Mouse (Mus musculus) lung, postnatal 4 days (tissue): ENCODE measurements around the gene Pcbp3.

Source experiments
- DNase-seq, 2 experiments: peaks; one replicate each; pipeline ENCODE4 v3.0.0; 2021

The Pcbp3 gene

DNA sequence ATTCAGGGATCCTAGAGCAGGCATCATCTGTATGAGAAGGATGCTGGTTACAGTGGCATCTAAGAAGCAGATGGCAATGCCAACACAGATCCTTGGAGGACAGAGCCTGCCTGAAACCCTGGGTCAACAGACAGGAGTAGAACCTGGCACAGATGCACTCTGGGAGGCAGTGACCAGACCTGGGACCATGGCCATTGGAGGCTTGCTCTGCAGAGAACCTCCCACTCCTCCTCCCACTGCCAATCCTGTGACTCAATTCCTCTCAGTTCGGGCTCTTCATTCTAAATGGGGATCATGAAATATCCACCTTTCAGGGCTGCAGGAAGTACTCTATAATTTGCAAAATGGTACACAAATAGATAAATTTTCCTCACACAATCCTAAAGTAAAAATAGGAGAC lies 120.5 kb downstream of the Pcbp3 start:
- DNase-seq, result no peak

DNA sequence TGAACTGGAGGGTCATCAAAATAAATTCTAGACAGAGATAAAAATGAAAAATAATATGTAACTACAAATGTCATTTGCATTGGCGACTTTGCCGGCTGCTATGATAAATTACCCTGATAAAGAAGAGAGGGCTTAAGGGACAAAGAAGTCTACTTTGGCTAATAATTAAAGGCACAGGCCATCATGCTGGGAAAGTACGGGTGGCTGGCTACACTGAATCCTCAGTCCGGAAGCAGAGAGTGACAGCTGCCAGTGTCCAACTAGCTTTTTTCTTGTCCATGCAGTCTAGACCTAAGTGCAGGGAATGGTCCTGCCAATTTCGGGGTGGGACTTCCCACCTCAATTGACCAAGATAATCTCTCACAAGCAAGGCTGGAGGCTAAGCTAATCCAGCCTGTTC lies 121.1 kb downstream of the Pcbp3 start:
- no peak for DNase-seq

DNA sequence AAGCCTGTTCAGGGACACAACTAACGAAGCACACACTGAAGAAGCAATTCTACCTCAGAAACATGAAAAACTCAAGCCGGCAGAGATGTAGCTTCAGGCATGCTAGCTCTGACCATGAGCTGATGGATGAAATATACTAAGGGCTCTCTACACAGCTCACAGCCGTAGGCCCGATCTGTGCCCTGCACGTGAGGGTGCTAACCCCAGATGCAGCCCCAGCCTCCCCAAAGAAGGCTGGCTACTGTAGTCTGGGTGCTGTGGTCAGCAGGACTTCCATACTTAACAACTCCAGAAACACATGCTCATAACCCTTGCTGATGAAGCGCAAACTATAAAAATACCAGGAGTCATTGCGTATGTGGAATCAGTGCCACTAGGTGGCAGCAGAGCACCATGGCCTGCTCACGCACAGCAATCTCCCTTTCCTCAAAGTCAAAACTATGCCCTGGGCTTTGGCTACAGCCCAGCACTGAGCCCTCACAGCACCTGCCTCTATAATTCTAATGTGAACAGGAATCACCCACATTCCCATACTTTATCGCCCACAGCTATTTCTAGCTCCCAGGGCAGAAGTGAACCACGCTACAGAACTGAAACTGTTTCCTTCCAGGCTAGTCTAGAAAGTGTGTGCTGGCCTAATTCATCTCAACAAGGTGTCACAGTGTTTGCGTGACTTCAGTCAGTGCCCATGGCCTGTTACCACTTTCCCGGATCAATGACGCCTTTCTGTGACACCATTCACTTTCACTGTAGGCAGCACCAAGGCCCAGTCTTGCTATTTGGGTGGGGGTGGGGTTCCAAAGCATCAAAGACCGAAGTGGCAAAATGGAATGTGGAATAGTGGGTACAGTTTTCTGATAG lies 126.0 kb downstream of the Pcbp3 start:
- DNase-seq, result peak; percentile 73 to 82

DNA sequence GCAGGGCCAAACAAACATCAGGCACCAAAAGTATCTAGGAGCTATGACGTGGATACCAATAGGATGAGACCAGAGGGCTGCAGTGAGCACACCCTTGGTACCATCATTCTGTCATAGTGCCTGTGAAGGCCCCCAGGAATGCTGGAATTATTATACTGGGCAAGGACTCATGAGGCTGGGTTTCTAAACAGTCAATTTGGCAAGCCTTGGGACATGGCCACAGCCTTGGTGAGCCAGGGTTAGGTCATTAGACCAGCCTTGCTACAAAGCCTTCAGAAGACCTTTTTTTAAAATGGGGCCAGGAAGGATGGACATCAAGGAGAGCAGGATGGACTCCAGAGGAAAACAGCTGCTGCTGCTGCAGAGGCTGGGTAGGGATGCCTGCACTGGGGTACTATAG lies 128.8 kb downstream of the Pcbp3 start:
- DNase-seq, result no peak

DNA sequence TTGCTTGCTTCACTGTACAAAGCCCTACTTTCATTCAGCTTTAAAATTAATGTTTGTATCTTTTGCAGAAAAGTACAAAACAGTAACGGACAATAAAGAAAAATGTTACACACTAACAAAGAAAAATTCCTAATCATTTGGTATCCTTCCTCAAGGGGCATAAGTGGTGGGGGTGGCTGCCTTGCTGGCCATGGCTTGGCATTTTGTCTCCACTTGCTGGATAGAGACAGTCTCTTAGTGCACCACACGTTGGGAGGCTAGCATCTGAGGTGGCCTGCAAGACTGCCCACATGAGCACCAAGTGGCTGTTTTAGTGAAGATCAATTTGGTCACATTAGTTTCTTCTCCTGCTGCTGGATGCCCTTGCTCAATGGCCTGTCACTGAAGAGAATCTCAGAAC lies 129.8 kb downstream of the Pcbp3 start:
- no peak for DNase-seq

DNA sequence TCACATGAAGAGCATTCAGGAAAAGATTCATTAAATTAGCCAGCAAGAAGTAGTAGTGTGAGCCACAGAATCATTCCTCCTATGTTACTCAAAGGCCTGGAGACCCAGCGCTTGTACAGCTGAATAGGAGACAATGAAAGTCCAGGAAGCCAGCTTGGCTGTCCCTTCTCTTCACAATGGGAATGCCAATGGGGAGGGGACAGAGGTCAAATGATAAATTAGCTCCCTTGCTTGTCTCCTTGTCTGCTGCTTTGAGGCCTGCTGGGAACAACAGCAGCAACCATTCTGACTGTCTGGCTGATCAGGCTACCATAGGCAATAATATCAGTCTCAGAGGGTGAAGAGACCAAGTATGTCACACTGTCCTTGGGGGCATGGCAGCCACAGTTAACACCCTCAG lies 130.5 kb downstream of the Pcbp3 start:
- DNase-seq, result no peak

DNA sequence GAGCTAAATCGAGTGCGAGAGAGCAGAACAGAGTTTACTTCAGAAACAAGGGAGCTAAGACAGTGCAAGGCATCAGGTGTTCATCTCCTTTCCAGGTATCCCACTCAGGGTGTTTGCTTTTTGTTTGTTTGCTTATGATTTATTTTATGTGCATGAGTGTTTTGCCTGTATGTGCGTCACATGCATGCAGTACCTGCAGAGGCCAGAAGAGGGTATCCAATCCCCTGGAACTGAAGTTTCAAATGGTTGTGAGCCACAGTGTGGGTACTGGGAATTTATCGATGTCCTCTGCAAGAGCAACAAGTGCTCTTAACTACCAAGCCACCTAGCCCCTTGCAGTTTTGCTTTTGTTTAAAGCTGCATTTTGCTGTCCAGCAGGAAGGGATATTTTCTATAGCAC lies 132.8 kb downstream of the Pcbp3 start:
- DNase-seq, result no peak

DNA sequence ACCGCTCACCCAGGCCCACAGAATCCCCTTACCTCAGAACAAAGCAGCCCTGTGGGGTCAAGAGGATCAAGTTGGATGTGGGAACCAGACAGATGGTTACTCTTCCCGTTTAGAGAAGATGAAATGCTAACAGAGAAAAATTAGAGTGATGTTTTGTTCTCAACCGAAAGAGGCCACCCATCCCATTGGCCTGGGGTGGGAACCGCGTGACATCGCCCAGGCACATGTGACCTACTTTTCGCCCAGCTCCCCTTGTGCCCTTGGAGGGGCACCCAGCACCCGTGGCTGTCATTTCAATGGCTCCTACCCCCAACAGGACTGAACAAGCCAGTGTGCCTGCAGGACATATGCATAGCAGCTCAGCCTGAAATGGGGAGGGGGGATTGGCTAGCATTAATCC lies 139.0 kb downstream of the Pcbp3 start:
- no peak for DNase-seq

DNA sequence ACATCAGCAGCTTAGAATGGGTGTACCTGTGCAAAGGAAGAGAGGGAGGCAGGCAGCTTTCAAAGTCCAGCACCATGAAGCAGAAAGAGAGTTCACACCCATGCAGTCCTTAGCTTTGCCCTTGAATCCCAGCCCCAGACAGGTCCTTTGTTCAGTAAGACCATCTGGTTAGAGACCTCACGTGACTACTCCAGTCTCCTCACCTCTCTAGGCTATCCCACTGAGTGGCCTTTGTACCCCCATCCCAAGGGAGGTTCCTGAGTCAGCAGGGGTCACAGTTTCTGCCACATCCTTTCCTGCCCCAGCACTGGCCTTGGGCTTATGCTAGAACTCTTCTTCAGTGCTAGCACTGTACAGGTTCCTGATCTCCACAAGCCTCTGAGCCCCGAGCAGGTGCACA lies 142.4 kb downstream of the Pcbp3 start:
- no peak for DNase-seq

DNA sequence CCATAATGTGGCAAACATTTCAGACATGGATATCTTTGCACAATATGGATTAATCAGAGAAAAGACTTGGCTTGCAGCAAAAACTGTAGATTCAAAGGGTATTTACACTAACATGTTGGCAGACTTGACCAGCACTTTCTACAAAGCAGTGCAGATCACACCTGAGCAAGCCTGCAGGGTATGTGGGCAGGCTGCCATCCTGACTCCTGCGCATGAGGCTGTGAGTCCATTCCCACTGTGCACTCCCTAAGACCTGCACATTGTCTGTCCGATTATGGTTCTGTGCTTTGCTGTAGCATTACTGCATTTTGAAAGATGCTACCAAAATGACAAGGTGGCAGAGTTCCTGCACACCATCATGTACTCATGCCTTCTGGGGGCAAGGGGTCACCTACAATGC lies 143.3 kb downstream of the Pcbp3 start:
- DNase-seq, result no peak

DNA sequence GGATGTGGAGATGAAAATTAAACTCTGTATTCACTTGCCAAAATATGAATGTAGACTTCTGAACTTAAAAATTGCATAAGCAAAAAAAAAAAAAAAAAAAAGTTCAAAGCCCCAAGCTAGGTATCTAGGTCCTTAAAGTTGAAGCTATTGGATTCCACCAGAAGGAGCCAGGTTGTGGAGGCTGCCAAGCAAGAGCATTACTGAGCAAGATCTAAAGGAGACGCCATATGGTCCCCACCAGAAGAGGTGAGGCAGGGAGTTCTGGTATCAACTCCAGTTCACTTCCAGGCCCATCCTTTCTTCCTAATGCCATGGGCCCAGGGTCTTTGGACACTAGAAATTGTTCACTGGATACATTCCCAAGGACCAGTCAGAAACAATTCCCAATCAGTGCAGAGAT lies 144.8 kb downstream of the Pcbp3 start:
- no peak for DNase-seq

DNA sequence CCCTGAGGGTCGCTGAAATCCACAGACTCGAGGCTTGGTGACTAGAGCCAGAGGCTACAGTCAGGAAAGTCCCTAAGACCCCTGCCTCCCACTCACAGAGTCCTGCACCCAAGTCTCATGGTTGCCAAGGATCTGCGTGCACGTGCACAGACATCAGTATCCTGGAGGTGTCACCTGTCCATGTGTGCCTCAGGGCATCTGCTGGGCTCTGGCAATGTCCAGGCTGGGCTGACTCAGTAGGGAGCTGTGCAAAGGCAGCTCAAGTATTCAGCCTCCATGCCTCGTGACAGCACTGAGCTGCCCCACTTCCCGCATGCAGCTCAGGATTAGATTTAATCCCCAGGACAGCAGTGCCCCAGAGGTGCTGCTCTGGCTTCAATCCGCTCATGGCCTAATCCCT lies 145.3 kb downstream of the Pcbp3 start:
- no peak for DNase-seq

DNA sequence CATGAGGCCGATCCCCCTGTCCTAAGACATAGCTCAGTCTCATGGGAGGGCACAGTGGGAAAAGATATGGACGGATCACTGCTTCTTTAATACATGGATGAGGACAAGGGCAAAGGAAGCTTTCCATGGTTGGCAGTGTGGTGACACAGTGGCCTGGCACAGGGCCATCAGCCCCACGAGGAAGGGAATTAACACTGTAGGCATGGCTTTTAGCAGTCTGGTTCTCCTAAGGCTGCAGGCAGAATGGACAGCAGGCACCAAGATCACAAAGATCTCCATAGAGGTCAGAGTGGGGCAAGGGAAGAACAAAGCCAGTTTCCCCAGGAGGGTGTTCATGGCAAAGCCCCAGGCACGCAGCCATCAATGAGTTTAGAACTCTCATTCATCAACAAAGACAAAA lies 146.2 kb downstream of the Pcbp3 start:
- DNase-seq, result no peak

DNA sequence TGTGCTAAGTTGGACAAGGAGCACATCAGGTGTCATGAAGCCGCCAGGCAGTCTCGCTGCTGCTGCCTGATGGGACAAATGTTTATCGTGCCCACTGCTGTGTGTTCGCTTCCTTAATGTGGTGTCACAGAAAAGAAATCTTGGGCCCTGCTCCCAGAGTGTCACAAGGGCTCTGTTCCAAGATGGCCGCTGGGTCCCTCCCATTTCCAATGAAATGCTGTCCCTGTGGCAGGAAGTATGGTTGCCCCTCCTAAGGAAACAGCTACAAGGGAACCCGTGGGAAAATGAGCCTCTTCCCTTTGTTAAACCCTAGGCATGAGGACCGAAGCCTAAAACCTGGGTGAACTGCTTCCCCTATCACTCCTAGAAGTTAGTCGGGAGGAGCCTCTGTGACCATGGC lies 146.9 kb downstream of the Pcbp3 start:
- DNase-seq, result peak; percentile 24 to 44

DNA sequence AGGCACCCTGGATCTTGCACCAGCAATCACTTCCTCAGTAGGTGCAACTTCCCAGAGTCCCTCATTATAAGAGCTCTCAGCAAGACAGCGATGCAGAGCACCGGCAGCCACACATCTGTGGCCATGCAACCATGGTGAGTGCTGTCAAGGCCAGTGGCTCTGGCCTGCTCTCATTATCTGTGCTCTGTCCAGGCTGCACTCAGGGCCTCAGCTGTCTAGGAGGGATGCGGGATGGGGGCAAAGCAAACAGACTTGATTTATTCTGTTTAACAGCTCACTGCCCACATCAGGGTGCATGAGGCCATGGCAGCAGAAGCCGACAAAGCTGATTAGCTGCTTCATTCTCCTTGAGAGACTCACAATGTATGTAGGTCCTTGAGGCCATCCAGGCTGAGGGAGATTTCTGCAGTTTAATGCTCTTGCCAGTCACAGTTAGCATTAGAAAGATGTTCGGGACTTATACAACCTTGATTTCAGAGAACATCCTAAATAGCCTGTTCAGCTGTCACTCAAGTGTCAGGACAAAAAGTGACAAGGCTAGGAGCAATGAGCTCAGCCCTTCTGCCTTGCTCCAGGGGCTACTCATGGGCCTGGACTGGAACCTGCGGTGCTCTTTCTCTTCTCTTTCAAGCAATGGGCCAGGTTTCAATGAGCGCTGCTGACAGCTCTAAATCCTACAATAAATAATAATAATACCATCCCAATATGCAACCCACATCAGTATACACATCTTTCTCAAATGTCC lies 151.6 kb downstream of the Pcbp3 start:
- no peak for DNase-seq

DNA sequence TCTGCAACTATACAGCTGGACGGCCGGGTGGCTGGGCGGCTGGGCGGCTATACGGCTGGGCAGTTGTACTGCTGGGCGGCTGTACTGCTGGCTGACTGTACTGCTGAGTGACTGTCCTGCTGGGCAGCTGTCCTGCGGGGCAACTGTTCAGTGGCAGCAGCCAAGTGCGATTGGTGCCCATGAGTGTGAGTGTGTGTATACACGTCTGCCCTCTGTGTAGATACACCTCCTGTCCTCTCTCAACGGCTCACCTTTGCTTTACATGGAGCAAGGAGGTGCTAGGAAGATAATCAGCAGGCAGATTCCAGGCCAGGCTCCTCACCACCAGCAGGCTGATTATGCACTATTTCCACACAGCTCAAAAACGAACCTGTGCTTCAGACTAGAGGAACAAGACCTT lies 152.2 kb downstream of the Pcbp3 start:
- no peak for DNase-seq

DNA sequence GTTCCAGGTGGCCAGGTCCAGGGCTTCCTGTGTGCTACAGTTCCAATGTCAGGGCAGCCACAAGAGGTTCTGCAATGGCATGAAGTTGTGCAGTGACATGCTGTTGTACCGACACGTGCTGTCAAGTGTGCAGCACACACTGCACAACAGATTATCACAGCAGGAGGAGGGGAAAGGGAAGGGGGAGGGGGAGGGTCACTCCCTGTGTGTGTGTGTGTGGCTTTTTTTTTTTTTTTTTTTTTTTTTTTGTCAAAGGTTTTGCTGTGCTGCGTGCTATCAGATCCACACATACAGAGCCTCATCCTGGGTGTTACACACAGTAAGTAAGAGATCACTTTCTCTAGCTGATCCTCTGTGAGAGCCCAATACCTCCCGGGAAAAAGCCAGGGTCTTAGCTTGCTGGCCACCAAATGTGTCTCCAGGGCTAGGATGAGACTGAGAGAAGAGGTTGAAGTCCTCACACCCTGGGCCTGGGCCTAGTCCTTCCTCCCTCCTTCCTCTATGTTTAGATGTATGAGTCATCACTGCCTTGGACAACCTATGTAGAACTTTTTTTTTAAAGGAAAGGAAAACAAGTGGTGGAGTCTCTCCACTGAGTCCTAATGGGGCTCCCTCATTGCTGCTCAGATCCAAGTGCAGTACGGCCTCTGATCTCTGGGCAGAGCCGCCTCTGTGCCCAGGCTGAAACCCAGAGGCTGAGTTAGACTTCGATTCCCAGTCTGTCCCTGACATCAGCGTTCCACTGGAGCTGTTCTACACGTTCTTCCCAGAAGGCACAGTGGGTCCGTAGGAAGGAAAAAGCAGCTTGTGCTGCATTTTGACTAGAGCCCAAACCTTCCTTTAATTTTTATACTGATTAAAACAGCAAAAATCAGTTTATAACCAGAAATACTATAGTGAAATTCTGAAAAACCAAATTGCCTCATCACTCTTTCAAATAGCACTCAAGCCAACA lies 153.0 kb downstream of the Pcbp3 start:
- no peak for DNase-seq

DNA sequence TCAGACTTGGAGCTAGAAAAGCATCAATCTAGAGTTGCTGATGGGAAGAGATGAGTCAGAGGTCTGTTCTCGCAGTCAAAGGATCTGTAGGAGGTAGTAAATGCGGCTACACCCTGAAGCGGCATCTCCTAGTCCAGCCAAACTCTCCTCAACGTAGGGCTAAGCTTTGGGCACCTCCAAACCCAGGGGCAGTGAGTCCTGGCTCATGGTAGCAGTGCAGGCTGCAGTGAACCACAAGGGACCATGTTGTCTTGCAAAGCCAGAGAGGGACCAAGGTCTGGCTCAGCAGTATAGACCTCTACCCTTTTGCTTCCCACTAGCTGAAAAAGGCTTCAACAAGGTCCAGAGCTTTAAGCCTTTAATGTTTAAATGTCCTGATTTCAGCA lies 159.2 kb downstream of the Pcbp3 start:
- no peak for DNase-seq

DNA sequence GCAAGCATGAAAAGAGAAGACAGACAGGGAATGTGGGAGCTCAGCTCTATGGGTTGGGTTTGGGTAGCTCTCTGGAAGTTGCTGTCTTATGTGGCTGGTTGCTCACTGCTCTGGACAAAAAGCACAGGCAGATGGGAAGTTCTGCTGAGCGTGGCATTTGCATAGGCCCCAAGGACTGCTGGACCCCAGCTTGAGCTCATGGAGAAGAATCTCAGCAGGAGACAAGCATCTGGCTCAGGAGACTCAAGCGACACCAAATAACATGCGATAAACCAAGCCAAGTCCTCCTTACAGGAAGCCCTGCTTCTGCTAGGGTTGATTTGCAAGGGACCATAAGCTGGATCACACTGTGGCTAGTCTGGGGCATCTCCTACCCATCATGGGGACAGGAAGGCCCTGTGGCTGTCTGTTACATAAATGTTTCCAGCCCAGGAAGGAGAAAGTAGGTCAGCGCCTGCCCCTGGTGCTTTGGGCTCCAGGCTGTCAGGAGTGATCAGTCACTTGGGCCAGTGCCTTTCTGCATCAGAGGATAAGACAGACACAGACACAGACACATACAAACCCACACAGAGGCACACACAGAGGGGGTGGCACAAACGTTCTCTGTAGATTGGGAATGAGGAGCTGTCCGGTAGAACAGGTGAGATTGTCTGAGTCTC lies 159.7 kb downstream of the Pcbp3 start:
- peak in 1 of 2 experiments; percentile 37 for DNase-seq

DNA sequence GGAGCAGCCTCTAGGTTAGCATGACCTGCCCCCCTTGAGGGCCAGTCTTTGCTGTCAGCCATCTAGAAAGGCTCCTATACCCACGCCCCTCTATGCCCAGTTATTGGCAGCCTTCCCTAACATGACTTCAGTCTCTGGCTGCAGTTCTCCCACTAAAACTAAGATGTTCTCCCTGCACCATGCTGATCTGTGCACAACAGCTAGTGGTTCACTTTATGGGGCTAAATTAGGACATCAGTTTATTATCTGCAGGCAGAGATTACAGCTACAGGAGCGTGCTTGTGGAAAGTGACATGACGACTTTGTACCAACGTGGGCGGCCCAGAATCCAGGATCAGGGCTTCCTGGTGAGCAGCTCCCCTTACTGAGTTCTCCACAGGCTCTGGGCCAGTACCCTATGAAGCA lies 160.4 kb downstream of the Pcbp3 start:
- no peak for DNase-seq

DNA sequence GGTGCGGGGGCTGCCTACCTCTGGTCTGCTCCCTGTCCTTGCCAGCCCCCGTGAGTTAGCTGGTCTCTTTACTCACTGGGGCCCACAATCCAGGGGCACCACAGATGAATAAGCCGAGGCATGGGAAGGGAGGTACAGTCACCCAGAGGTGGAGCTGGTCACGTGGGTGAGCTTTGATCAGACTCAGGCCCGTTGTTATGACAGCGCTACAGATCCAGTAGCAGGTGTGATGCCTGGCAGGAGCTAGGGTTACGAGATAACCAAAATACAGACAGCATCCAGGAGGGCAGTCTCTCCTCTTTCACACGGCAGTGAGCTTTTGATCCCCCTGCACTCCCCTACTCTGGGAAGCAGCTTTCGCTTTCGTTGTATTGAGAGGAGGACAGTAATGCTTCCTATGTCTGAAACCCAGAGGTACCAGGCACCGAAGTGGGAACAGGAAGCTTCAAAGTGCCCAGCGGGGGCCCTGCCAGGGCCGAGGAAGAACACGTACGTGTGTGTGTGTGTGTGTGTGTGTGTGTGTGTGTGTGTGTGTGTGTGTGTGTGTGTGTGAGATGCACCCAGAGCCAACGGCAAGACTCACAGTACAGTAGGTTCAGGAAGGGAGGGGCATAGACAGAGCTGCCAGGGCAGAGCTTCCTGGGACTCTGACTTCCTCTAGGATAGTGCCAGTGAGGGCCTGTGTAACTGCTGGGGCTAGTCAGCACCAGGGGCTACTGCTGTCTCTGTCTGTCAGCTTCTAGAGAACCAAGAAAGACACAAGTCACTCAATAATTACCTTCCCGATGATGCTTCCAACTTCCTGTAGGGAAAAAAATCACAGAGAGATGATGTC lies 162.7 kb downstream of the Pcbp3 start:
- peak; percentile 9 to 33 for DNase-seq

DNA sequence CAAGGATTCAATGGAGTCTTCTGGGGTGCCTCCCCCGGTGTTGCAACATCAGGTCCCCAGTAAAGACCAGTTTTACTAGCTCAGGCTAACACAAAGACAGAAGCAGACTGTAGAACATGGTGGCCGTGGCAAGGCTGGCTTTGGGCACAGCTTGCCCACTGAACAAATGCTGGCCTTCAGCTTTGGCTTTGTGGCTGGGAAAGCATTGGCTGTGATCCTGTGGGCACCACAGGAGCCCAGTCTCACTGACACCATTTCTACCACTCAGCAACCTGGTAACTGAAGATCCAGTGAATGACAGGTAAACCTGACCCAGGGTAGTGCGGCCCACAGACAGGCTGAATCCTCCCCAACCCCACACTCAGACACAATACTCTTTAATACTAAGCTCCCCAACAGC lies 167.6 kb downstream of the Pcbp3 start:
- no peak for DNase-seq
